Mouse (Mus musculus) stomach, embryonic 14.5 days (tissue): Measurements from ENCODE around the gene Gemin2. TPM values are rescaled to one million over a fixed set of nuclear protein-coding genes. Genes with fewer than 3 reads are reported as not detected.

Experiments used
- ATAC-seq: fragments of 200-750 bp; cut with Nextera tagmentation; 2 replicates; pipeline ENCODE4 v1.8.0; 2017; ENCODE audit warnings: low read depth, moderate TSS enrichment; ENCODE audit not compliant: insufficient number of reproducible peaks, insufficient read depth, low FRiP score
- H3K27ac ChIP-seq: fragments of 300-500 bp; sonication (generic); 2 replicates; pipeline ENCODE4 v1.5.1; 2014; ENCODE audit warnings: mild to moderate bottlenecking, low read length, moderate library complexity, mixed read lengths
- H3K27me3 ChIP-seq: fragments of 300-500 bp; sonication (generic); 2 replicates; pipeline ENCODE4 v1.6.1; 2014; ENCODE audit warnings: low read length, control low read depth, mixed read lengths; ENCODE audit not compliant: control insufficient read depth, insufficient read depth
- H3K36me3 ChIP-seq: fragments of 300-500 bp; sonication (generic); 2 replicates; pipeline ENCODE4 v1.6.1; 2014; ENCODE audit warnings: mild to moderate bottlenecking, control low read depth, low read length, moderate library complexity, mixed read lengths; ENCODE audit not compliant: control insufficient read depth, insufficient read depth
- H3K4me1 ChIP-seq: fragments of 300-500 bp; sonication (generic); 2 replicates; pipeline ENCODE4 v1.6.1; 2014; ENCODE audit warnings: low read length, control low read depth, mixed read lengths; ENCODE audit not compliant: control insufficient read depth, insufficient read depth
- H3K4me2 ChIP-seq: fragments of 300-500 bp; sonication (generic); replicated peaks from 2 replicates; pipeline ENCODE4 v1.6.1; 2014; ENCODE audit warnings: low read depth, low read length, control low read depth
- H3K4me3 ChIP-seq: fragments of 300-500 bp; sonication (generic); 2 replicates; pipeline ENCODE4 v1.5.1; 2014; ENCODE audit warnings: low read depth, low read length, control low read depth
- H3K9ac ChIP-seq: fragments of 300-500 bp; sonication (generic); replicated peaks from 2 replicates; pipeline ENCODE4 v1.6.1; 2014; ENCODE audit warnings: low read depth, mild to moderate bottlenecking, control low read depth, low read length, moderate library complexity, mixed read lengths
- H3K9me3 ChIP-seq: fragments of 300-500 bp; sonication (generic); 2 replicates; pipeline ENCODE4 v1.6.1; 2016; ENCODE audit warnings: low read depth, low read length, control low read depth; ENCODE audit not compliant: control insufficient read depth
- WGBS: fragments of 180-500 bp; shearing (Covaris S2); extraction: QIAGEN DNeasy Blood & Tissue Kit; methylation state at CpG from one replicate; pipeline ENCODE4 v1.1.7; 2014; 5-methylcytosine and 5-hydroxymethylcytosine counted together
- polyA plus RNA-seq: library from polyadenylated mRNA; unstranded; fragments of >200 nt; fragmentation: Nextera tagmentation; extraction: Ambion mirVana; gene quantifications from 2 replicates; pipeline ENCODE4 v1.2.1, GENCODE M21; 2014

The Gemin2 gene
- polyA plus RNA-seq, 1 experiment from 2014 or later = 29.8 TPM

- Histone ChIP-seq H3K27me3 (no peaks in the 10 kb centered on the region), H3K4me3 (no peak overlapping the region), H3K36me3 (peaks cover 6% of the 10 kb centered on the region; the same call in 1 of the 2 replicates), H3K4me2 (no peak overlapping the region), H3K4me1 (no peaks in the 10 kb centered on the region), H3K9ac (no peak overlapping the region), H3K9me3 (no peaks in the 10 kb centered on the region), H3K27ac (no peak overlapping the region)
- no peak for ATAC-seq
- WGBS = 88% methylated on average over 3 of the region's 3 CpGs
These were observed 64.7 kb downstream of the Gemin2 start for GRCm38 (mm10) chr12:59077883-59078282.

Other genes starting within 250 kb of the Gemin2 start
- gene Sec23a, start 1.4 kb upstream of the Gemin2 start, polyA plus RNA-seq = 80.6 and 88.4 TPM in 2 replicates
- 61.0 and 67.1 TPM in 2 replicates for gene Trappc6b, start 48.1 kb downstream of the Gemin2 start, polyA plus RNA-seq
- gene Pnn, start 53.5 kb downstream of the Gemin2 start, polyA plus RNA-seq = 91.3 and 106 TPM in 2 replicates
- gene Mia2, start 82.4 kb downstream of the Gemin2 start, polyA plus RNA-seq = 65.1 and 73.7 TPM in 2 replicates
- 7.4 and 8.1 TPM in 2 replicates for gene Fbxo33, start 206.3 kb downstream of the Gemin2 start, polyA plus RNA-seq